Mouse (Mus musculus) lung, postnatal 0 days (tissue): ENCODE measurements at regions not wholly inside any gene's neighbourhood (a gene's known extent, or its start where the extent isn't known, plus 50 kb on each side); places are given as distances from the start of the nearest gene placed in this dataset.

ENCODE experiments used
- ATAC-seq: fragments of 200-750 bp; cut with Nextera tagmentation; 2 replicates; pipeline ENCODE4 v1.8.0; 2017; ENCODE audit warnings: moderate library complexity
- DNase-seq: peaks from one replicate; pipeline ENCODE4 v3.0.0-alpha.2; 2016; ENCODE audit warnings: low spot score
- H3K27ac ChIP-seq: fragments of 300-500 bp; sonication (generic); 2 replicates; pipeline ENCODE4 v1.5.1; 2014; ENCODE audit warnings: antibody characterized with exemption, mild to moderate bottlenecking, low read length, mixed read lengths
- H3K27me3 ChIP-seq: fragments of 300-500 bp; sonication (generic); replicated peaks from 2 replicates; pipeline ENCODE4 v1.6.1; 2014; ENCODE audit warnings: low read length, mixed read lengths; ENCODE audit not compliant: insufficient read depth
- H3K36me3 ChIP-seq: fragments of 300-500 bp; sonication (generic); 2 replicates; pipeline ENCODE4 v1.6.1; 2014; ENCODE audit warnings: low read length, mixed read lengths; ENCODE audit not compliant: insufficient read depth
- H3K4me1 ChIP-seq: fragments of 300-500 bp; sonication (generic); 2 replicates; pipeline ENCODE4 v1.6.1; 2014; ENCODE audit warnings: antibody characterized with exemption, low read depth, low read length, mixed read lengths; ENCODE audit not compliant: insufficient read depth
- H3K4me2 ChIP-seq: fragments of 300-500 bp; sonication (generic); replicated peaks from 2 replicates; pipeline ENCODE4 v1.6.1; 2014; ENCODE audit warnings: low read depth, mild to moderate bottlenecking, low read length, moderate library complexity, mixed read lengths
- H3K4me3 ChIP-seq: fragments of 300-500 bp; sonication (generic); 2 replicates; pipeline ENCODE4 v1.5.1; 2014; ENCODE audit warnings: low read depth, low read length
- H3K9ac ChIP-seq: fragments of 300-500 bp; sonication (generic); replicated peaks from 2 replicates; pipeline ENCODE4 v1.6.1; 2014; ENCODE audit warnings: low read depth, mild to moderate bottlenecking
- H3K9me3 ChIP-seq: fragments of 300-500 bp; sonication (generic); 2 replicates; pipeline ENCODE4 v1.6.1; 2016; ENCODE audit warnings: low read length, mixed read lengths
- CTCF ChIP-seq: IDR thresholded peaks from 2 replicates; pipeline ENCODE4 v1.5.1; 2016; ENCODE audit warnings: antibody characterized with exemption, mild to moderate bottlenecking
- EP300 ChIP-seq: IDR thresholded peaks from 2 replicates; pipeline ENCODE4 v1.6.1; 2016; ENCODE audit warnings: antibody characterized with exemption, mild to moderate bottlenecking, control low read depth
- WGBS: fragments of 180-500 bp; shearing (Covaris S2); extraction: QIAGEN DNeasy Blood & Tissue Kit; methylation state at CpG from one replicate; pipeline ENCODE4 v1.1.7; 2014; 5-methylcytosine and 5-hydroxymethylcytosine counted together

- 53% methylated on average over 7 of the region's 7 CpGs for WGBS
- Histone ChIP-seq H3K27ac (no peak overlapping the region), H3K4me3 (no peak overlapping the region), H3K4me2 (no peak overlapping the region), H3K36me3 (no peaks in the 10 kb centered on the region), H3K9me3 (no peaks in the 10 kb centered on the region), H3K4me1 (no peaks in the 10 kb centered on the region), H3K9ac (no peak overlapping the region), H3K27me3 (0 out of 2 replicates have a peak, but pooled peaks cover 6% of the 10 kb centered on the region)
- no peak for ATAC-seq
- DNase-seq: no peak
- TF ChIP-seq CTCF (no peak), EP300 (no peak)
Observed at GRCm38 (mm10) chr13:72814616-72815015, 186.0 kb downstream of the Irx2 start.

GRCm38 (mm10) chr13:72815236-72815932 is 186.8 kb downstream of the Irx2 start:
- Histone ChIP-seq H3K9ac (no peak overlapping the region), H3K4me3 (no peak overlapping the region), H3K27ac (no peak overlapping the region), H3K9me3 (no peaks in the 10 kb centered on the region), H3K4me2 (no peak overlapping the region), H3K27me3 (0 out of 2 replicates have a peak, but pooled peaks cover 6% of the 10 kb centered on the region), H3K4me1 (no peaks in the 10 kb centered on the region), H3K36me3 (no peaks in the 10 kb centered on the region)
- no peak for TF ChIP-seq EP300
- no peak for TF ChIP-seq CTCF
- no peak for ATAC-seq
- 11% methylated on average over 4 of the region's 4 CpGs for WGBS
- no peak for DNase-seq

GRCm38 (mm10) chr13:72815933-72816553 is 187.4 kb downstream of the Irx2 start:
- H3K4me3 ChIP-seq: no peak overlapping the region
- DNase-seq (no peak), ATAC-seq (no peak)
- no peak overlapping the region for H3K27ac ChIP-seq
- H3K27me3 ChIP-seq: 0 out of 2 replicates have a peak, but pooled peaks cover 6% of the 10 kb centered on the region
- H3K4me1 ChIP-seq: no peaks in the 10 kb centered on the region
- no peak for TF ChIP-seq CTCF
- TF ChIP-seq EP300: no peak
- no peaks in the 10 kb centered on the region for H3K9me3 ChIP-seq
- no peak overlapping the region for H3K9ac ChIP-seq
- no peaks in the 10 kb centered on the region for H3K36me3 ChIP-seq
- WGBS: 9% methylated on average over 18 of the region's 18 CpGs
- no peak overlapping the region for H3K4me2 ChIP-seq

- TF ChIP-seq EP300 (no peak), CTCF (no peak)
- no peak for ATAC-seq
- Histone ChIP-seq H3K27me3 (0 out of 2 replicates have a peak, but pooled peaks cover 6% of the 10 kb centered on the region), H3K4me1 (no peaks in the 10 kb centered on the region), H3K27ac (no peak overlapping the region), H3K4me2 (no peak overlapping the region), H3K36me3 (no peaks in the 10 kb centered on the region), H3K4me3 (no peak overlapping the region), H3K9me3 (no peaks in the 10 kb centered on the region), H3K9ac (no peak overlapping the region)
- no peak for DNase-seq
- 14% methylated on average over 8 of the region's 8 CpGs for WGBS
Observed at GRCm38 (mm10) chr13:72816856-72817255, 188.2 kb downstream of the Irx2 start.

GRCm38 (mm10) chr13:72817521-72817920 is 188.9 kb downstream of the Irx2 start:
- no peak overlapping the region for H3K4me3 ChIP-seq
- H3K9me3 ChIP-seq: no peaks in the 10 kb centered on the region
- no peaks in the 10 kb centered on the region for H3K4me1 ChIP-seq
- DNase-seq (no peak), ATAC-seq (no peak)
- 0 out of 2 replicates have a peak, but pooled peaks cover 6% of the 10 kb centered on the region for H3K27me3 ChIP-seq
- H3K27ac ChIP-seq: no peak overlapping the region
- H3K36me3 ChIP-seq: no peaks in the 10 kb centered on the region
- WGBS: 17% methylated on average over 2 of the region's 2 CpGs
- no peak overlapping the region for H3K4me2 ChIP-seq
- no peak overlapping the region for H3K9ac ChIP-seq
- TF ChIP-seq EP300 (no peak), CTCF (no peak)

GRCm38 (mm10) chr13:72817930-72818329 is 189.3 kb downstream of the Irx2 start:
- Histone ChIP-seq H3K36me3 (no peaks in the 10 kb centered on the region), H3K4me2 (no peak overlapping the region), H3K4me3 (no peak overlapping the region), H3K27me3 (0 out of 2 replicates have a peak, but pooled peaks cover 6% of the 10 kb centered on the region), H3K9me3 (no peaks in the 10 kb centered on the region), H3K27ac (no peak overlapping the region), H3K9ac (no peak overlapping the region), H3K4me1 (no peaks in the 10 kb centered on the region)
- TF ChIP-seq CTCF (no peak), EP300 (no peak)
- 12% methylated on average over 6 of the region's 6 CpGs for WGBS
- no peak for ATAC-seq
- no peak for DNase-seq
